Mouse (Mus musculus): ENCODE measurements around the gene Tmem222. TPM values are rescaled to one million over a fixed set of nuclear protein-coding genes. Genes with fewer than 3 reads are reported as not detected.

Gene Tmem222
- polyA plus RNA-seq, 1 experiment from 2014 or later, result 121 TPM

GRCm38 (mm10) chr4:133262882-133263281 is 14.7 kb downstream of the Tmem222 start, which contains the start of gene Sytl1:
Gene Sytl1 (minus strand): TSS chr4:133263113.
- no peaks in the 10 kb centered on the region for H3K4me1 ChIP-seq (ENCODE audit: control insufficient read depth, insufficient read depth, low read length)
- no peak within 1 kb of the TSS for H3K27ac ChIP-seq (ENCODE audit: low read length)
- no peak within 1 kb of the TSS for H3K4me2 ChIP-seq (ENCODE audit: low read length)
- no peaks in the 10 kb centered on the region for H3K9me3 ChIP-seq (replicated peaks; ENCODE audit: control insufficient read depth, low read length, poor library complexity, severe bottlenecking)
- peaks cover 40% of the 10 kb centered on the region for H3K36me3 ChIP-seq (ENCODE audit: control insufficient read depth, insufficient read depth, low read length)
- no peak for ATAC-seq
- no peak within 1 kb of the TSS for H3K9ac ChIP-seq (ENCODE audit: low read depth, low read length)
- no peak within 1 kb of the TSS for H3K4me3 ChIP-seq (ENCODE audit: low read depth, low read length)
- no peaks in the 10 kb centered on the region for H3K27me3 ChIP-seq (ENCODE audit: control insufficient read depth, insufficient read depth, low read depth, low read length)
- 43% methylated on average over 7 of the region's 7 CpGs for WGBS

GRCm38 (mm10) chr4:133262375-133262765 is 15.2 kb downstream of the Tmem222 start:
- ATAC-seq, result no peak
- Histone ChIP-seq H3K36me3 (ENCODE audit: control insufficient read depth, insufficient read depth, low read length) (peaks cover 35% of the 10 kb centered on the region), H3K27me3 (ENCODE audit: control insufficient read depth, insufficient read depth, low read depth, low read length) (no peaks in the 10 kb centered on the region), H3K27ac (ENCODE audit: low read length) (no peak overlapping the region), H3K4me3 (ENCODE audit: low read depth, low read length) (no peak overlapping the region), H3K4me2 (ENCODE audit: low read length) (no peak overlapping the region), H3K4me1 (ENCODE audit: control insufficient read depth, insufficient read depth, low read length) (no peaks in the 10 kb centered on the region), H3K9me3 (replicated peaks; ENCODE audit: control insufficient read depth, low read length, poor library complexity, severe bottlenecking) (no peaks in the 10 kb centered on the region), H3K9ac (ENCODE audit: low read depth, low read length) (no peak overlapping the region)
- WGBS, result 75% methylated on average over 7 of the region's 7 CpGs

GRCm38 (mm10) chr4:133261641-133262374 is 15.8 kb downstream of the Tmem222 start:
- Histone ChIP-seq H3K27ac (ENCODE audit: low read length) (no peak overlapping the region), H3K36me3 (ENCODE audit: control insufficient read depth, insufficient read depth, low read length) (peaks cover 31% of the 10 kb centered on the region), H3K9ac (ENCODE audit: low read depth, low read length) (no peak overlapping the region), H3K4me1 (ENCODE audit: control insufficient read depth, insufficient read depth, low read length) (no peaks in the 10 kb centered on the region), H3K4me3 (ENCODE audit: low read depth, low read length) (no peak overlapping the region), H3K27me3 (ENCODE audit: control insufficient read depth, insufficient read depth, low read depth, low read length) (no peaks in the 10 kb centered on the region), H3K4me2 (ENCODE audit: low read length) (no peak overlapping the region), H3K9me3 (replicated peaks; ENCODE audit: control insufficient read depth, low read length, poor library complexity, severe bottlenecking) (no peaks in the 10 kb centered on the region)
- no peak for ATAC-seq
- WGBS, result 55% methylated on average over 10 of the region's 10 CpGs

GRCm38 (mm10) chr4:133257798-133258408 is 19.7 kb downstream of the Tmem222 start:
- ATAC-seq, result no peak

GRCm38 (mm10) chr4:133257230-133257629 is 20.4 kb downstream of the Tmem222 start:
- WGBS, result 39% methylated on average over 12 of the region's 12 CpGs
- Histone ChIP-seq H3K4me1 (ENCODE audit: control insufficient read depth, insufficient read depth, low read length) (no peaks in the 10 kb centered on the region), H3K36me3 (ENCODE audit: control insufficient read depth, insufficient read depth, low read length) (no peaks in the 10 kb centered on the region), H3K4me2 (ENCODE audit: low read length) (no peak overlapping the region), H3K27me3 (ENCODE audit: control insufficient read depth, insufficient read depth, low read depth, low read length) (peaks cover 4% of the 10 kb centered on the region; the same call in 1 of the 2 replicates), H3K27ac (ENCODE audit: low read length) (no peak overlapping the region), H3K9me3 (replicated peaks; ENCODE audit: control insufficient read depth, low read length, poor library complexity, severe bottlenecking) (no peaks in the 10 kb centered on the region), H3K4me3 (ENCODE audit: low read depth, low read length) (no peak overlapping the region), H3K9ac (ENCODE audit: low read depth, low read length) (no peak overlapping the region)
- ATAC-seq, result no peak

More at GRCm38 (mm10) chr4:133257798-133258408, 19.7 kb downstream of the Tmem222 start:
- Histone ChIP-seq H3K9me3 (replicated peaks; ENCODE audit: control insufficient read depth, low read length, poor library complexity, severe bottlenecking) (no peaks in the 10 kb centered on the region), H3K4me3 (ENCODE audit: low read depth, low read length) (no peak overlapping the region), H3K27ac (ENCODE audit: low read length) (no peak overlapping the region), H3K27me3 (ENCODE audit: control insufficient read depth, insufficient read depth, low read depth, low read length) (no peaks in the 10 kb centered on the region; the same call in 1 of the 2 replicates), H3K4me2 (ENCODE audit: low read length) (no peak overlapping the region), H3K9ac (ENCODE audit: low read depth, low read length) (no peak overlapping the region), H3K4me1 (ENCODE audit: control insufficient read depth, insufficient read depth, low read length) (no peaks in the 10 kb centered on the region), H3K36me3 (ENCODE audit: control insufficient read depth, insufficient read depth, low read length) (no peaks in the 10 kb centered on the region)
- 83% methylated on average over 12 of the region's 12 CpGs for WGBS

- Histone ChIP-seq H3K27me3 (ENCODE audit: control insufficient read depth, insufficient read depth, low read depth, low read length) (peaks cover 8% of the 10 kb centered on the region), H3K9me3 (replicated peaks; ENCODE audit: control insufficient read depth, low read length, poor library complexity, severe bottlenecking) (no peaks in the 10 kb centered on the region), H3K9ac (ENCODE audit: low read depth, low read length) (no peak overlapping the region), H3K4me3 (ENCODE audit: low read depth, low read length) (no peak overlapping the region), H3K4me1 (ENCODE audit: control insufficient read depth, insufficient read depth, low read length) (no peaks in the 10 kb centered on the region), H3K36me3 (ENCODE audit: control insufficient read depth, insufficient read depth, low read length) (no peaks in the 10 kb centered on the region), H3K4me2 (ENCODE audit: low read length) (no peak overlapping the region), H3K27ac (ENCODE audit: low read length) (no peak overlapping the region)
- no peak for ATAC-seq
- 15% methylated on average over 23 of the region's 24 CpGs for WGBS
Observed at GRCm38 (mm10) chr4:133256820-133257219, 20.8 kb downstream of the Tmem222 start.

GRCm38 (mm10) chr4:133255392-133255791 is 22.2 kb downstream of the Tmem222 start:
- peaks cover 4% of the 10 kb centered on the region; the same call in 1 of the 2 replicates for H3K4me1 ChIP-seq (ENCODE audit: control insufficient read depth, insufficient read depth, low read length)
- no peak for ATAC-seq
- H3K4me3 ChIP-seq (ENCODE audit: low read depth, low read length), result no peak overlapping the region
- H3K36me3 ChIP-seq (ENCODE audit: control insufficient read depth, insufficient read depth, low read length), result no peaks in the 10 kb centered on the region
- peaks cover 17% of the 10 kb centered on the region for H3K27me3 ChIP-seq (ENCODE audit: control insufficient read depth, insufficient read depth, low read depth, low read length)
- H3K9me3 ChIP-seq (replicated peaks; ENCODE audit: control insufficient read depth, low read length, poor library complexity, severe bottlenecking), result no peaks in the 10 kb centered on the region
- H3K9ac ChIP-seq (ENCODE audit: low read depth, low read length), result no peak overlapping the region
- 64% methylated on average over 6 of the region's 6 CpGs for WGBS
- no peak overlapping the region for H3K27ac ChIP-seq (ENCODE audit: low read length)
- no peak overlapping the region for H3K4me2 ChIP-seq (ENCODE audit: low read length)

GRCm38 (mm10) chr4:133253412-133253811 is 24.2 kb downstream of the Tmem222 start:
- H3K4me2 ChIP-seq (ENCODE audit: low read length), result no peak overlapping the region
- no peak overlapping the region for H3K27ac ChIP-seq (ENCODE audit: low read length)
- H3K4me1 ChIP-seq (ENCODE audit: control insufficient read depth, insufficient read depth, low read length), result peaks cover 4% of the 10 kb centered on the region; the same call in 1 of the 2 replicates
- H3K27me3 ChIP-seq (ENCODE audit: control insufficient read depth, insufficient read depth, low read depth, low read length), result peaks cover 31% of the 10 kb centered on the region
- H3K4me3 ChIP-seq (ENCODE audit: low read depth, low read length), result no peak overlapping the region
- H3K36me3 ChIP-seq (ENCODE audit: control insufficient read depth, insufficient read depth, low read length), result no peaks in the 10 kb centered on the region
- no peak for ATAC-seq
- H3K9ac ChIP-seq (ENCODE audit: low read depth, low read length), result no peak overlapping the region
- H3K9me3 ChIP-seq (replicated peaks; ENCODE audit: control insufficient read depth, low read length, poor library complexity, severe bottlenecking), result no peaks in the 10 kb centered on the region
- 79% methylated on average over 12 of the region's 12 CpGs for WGBS

- 30% methylated on average over 4 of the region's 4 CpGs for WGBS
- Histone ChIP-seq H3K9ac (ENCODE audit: low read depth, low read length) (no peak overlapping the region), H3K36me3 (ENCODE audit: control insufficient read depth, insufficient read depth, low read length) (no peaks in the 10 kb centered on the region), H3K4me2 (ENCODE audit: low read length) (no peak overlapping the region), H3K4me1 (ENCODE audit: control insufficient read depth, insufficient read depth, low read length) (peaks cover 4% of the 10 kb centered on the region; the same call in 1 of the 2 replicates), H3K4me3 (ENCODE audit: low read depth, low read length) (no peak overlapping the region), H3K27ac (ENCODE audit: low read length) (no peak overlapping the region), H3K27me3 (ENCODE audit: control insufficient read depth, insufficient read depth, low read depth, low read length) (peaks cover 42% of the 10 kb centered on the region), H3K9me3 (replicated peaks; ENCODE audit: control insufficient read depth, low read length, poor library complexity, severe bottlenecking) (no peaks in the 10 kb centered on the region)
- ATAC-seq, result no peak
Observed at GRCm38 (mm10) chr4:133252089-133252488, 25.5 kb downstream of the Tmem222 start.

Measured in midbrain, embryonic 16.5 days (tissue).